Mouse (Mus musculus) heart, embryonic 10.5 days (tissue): Measurements from ENCODE around the gene Heatr9. TPM values are rescaled to one million over a fixed set of nuclear protein-coding genes. Genes with fewer than 3 reads are reported as not detected.

ENCODE experiments used
- DNase-seq: peaks from one replicate; pipeline ENCODE4 v3.0.0-alpha.2; 2017; ENCODE audit warnings: low spot score
- H3K27ac ChIP-seq: fragments of 300-500 bp; sonication (generic); 2 replicates; pipeline ENCODE4 v1.5.1; 2016; ENCODE audit warnings: mild to moderate bottlenecking
- H3K27me3 ChIP-seq: fragments of 300-500 bp; sonication (generic); 2 replicates; pipeline ENCODE4 v1.6.1; 2016; ENCODE audit warnings: mild to moderate bottlenecking; ENCODE audit not compliant: poor library complexity, insufficient read depth, severe bottlenecking
- H3K36me3 ChIP-seq: fragments of 300-500 bp; sonication (generic); 2 replicates; pipeline ENCODE4 v1.6.1; 2016; ENCODE audit warnings: mild to moderate bottlenecking, moderate library complexity
- H3K4me1 ChIP-seq: fragments of 300-500 bp; sonication (generic); 2 replicates; pipeline ENCODE4 v1.6.1; 2016; ENCODE audit warnings: mild to moderate bottlenecking
- H3K4me3 ChIP-seq: fragments of 300-500 bp; sonication (generic); 2 replicates; pipeline ENCODE4 v1.5.1; 2016; ENCODE audit warnings: mild to moderate bottlenecking, moderate library complexity
- H3K9me3 ChIP-seq: fragments of 300-500 bp; sonication (generic); 2 replicates; pipeline ENCODE4 v1.6.1; 2016; ENCODE audit warnings: mild to moderate bottlenecking, moderate library complexity
- WGBS: fragments of 180-500 bp; shearing (Covaris S2); methylation state at CpG from one replicate; pipeline ENCODE4 v1.1.7; 2016; 5-methylcytosine and 5-hydroxymethylcytosine counted together
- polyA plus RNA-seq: library from polyadenylated mRNA; unstranded; fragments of >200 nt; fragmentation: Nextera tagmentation; extraction: Ambion mirVana; gene quantifications from 2 replicates; pipeline ENCODE4 v1.2.1, GENCODE M21; 2016

Gene Heatr9
- polyA plus RNA-seq, 1 experiment from 2014 or later: not detected

- H3K9me3 ChIP-seq: no peaks in the 10 kb centered on the region
- H3K4me1 ChIP-seq: 0 out of 2 replicates have a peak, but pooled peaks cover 4% of the 10 kb centered on the region
- H3K27me3 ChIP-seq: no peaks in the 10 kb centered on the region
- no peaks in the 10 kb centered on the region for H3K36me3 ChIP-seq
- no peak for DNase-seq
- H3K27ac ChIP-seq: no peak overlapping the region
- no peak overlapping the region for H3K4me3 ChIP-seq
Measured at GRCm38 (mm10) chr11:83517153-83517552, 4.8 kb downstream of the Heatr9 start.

GRCm38 (mm10) chr11:83509521-83509920 lies 12.5 kb downstream of the Heatr9 start:
- H3K36me3 ChIP-seq: peaks cover 39% of the 10 kb centered on the region
- H3K4me3 ChIP-seq: no peak overlapping the region
- no peak overlapping the region for H3K27ac ChIP-seq
- H3K27me3 ChIP-seq: no peaks in the 10 kb centered on the region
- H3K4me1 ChIP-seq: no peaks in the 10 kb centered on the region
- no peaks in the 10 kb centered on the region for H3K9me3 ChIP-seq
- DNase-seq: no peak

- Histone ChIP-seq H3K4me3 (no peak overlapping the region), H3K4me1 (no peaks in the 10 kb centered on the region), H3K27ac (no peak overlapping the region), H3K27me3 (no peaks in the 10 kb centered on the region), H3K9me3 (no peaks in the 10 kb centered on the region), H3K36me3 (peaks cover 82% of the 10 kb centered on the region)
- WGBS: 92% methylated on average over 5 of the region's 5 CpGs
- DNase-seq: no peak
Measured at GRCm38 (mm10) chr11:83504308-83504707, 17.7 kb downstream of the Heatr9 start.

DNA sequence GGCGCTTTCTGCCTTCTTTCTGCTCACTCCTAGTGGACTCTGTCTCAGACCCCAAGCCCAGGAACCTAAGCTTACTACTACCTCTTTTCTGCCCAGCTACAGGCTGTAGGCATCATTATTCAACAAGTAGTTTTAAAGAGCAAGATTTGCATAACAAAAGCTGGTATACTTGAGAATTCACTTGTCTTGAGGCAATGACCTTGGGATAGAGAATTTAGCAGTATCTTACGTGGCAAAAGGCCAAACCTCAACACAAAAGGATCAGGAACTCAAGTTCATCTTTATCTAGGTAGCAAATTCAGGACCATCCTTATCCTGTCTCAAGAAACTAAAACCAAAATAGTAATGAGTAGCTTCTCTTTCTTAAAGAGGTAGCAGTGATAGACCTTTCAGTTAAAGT lies 26.4 kb downstream of the Heatr9 start:
- Histone ChIP-seq H3K9me3 (no peaks in the 10 kb centered on the region), H3K4me1 (no peaks in the 10 kb centered on the region), H3K27ac (no peak overlapping the region), H3K27me3 (no peaks in the 10 kb centered on the region), H3K4me3 (no peak overlapping the region), H3K36me3 (peaks cover 55% of the 10 kb centered on the region)
- WGBS: 88% methylated on average over 2 of the region's 2 CpGs
- DNase-seq: no peak

- H3K36me3 ChIP-seq: peaks cover 67% of the 10 kb centered on the region
- H3K27ac ChIP-seq: no peak overlapping the region
- H3K9me3 ChIP-seq: no peaks in the 10 kb centered on the region
- no peaks in the 10 kb centered on the region for H3K4me1 ChIP-seq
- WGBS: 90% methylated on average over 4 of the region's 4 CpGs
- H3K4me3 ChIP-seq: no peak overlapping the region
- H3K27me3 ChIP-seq: no peaks in the 10 kb centered on the region
- no peak for DNase-seq
Measured at GRCm38 (mm10) chr11:83491488-83491887, 30.5 kb downstream of the Heatr9 start.

DNA sequence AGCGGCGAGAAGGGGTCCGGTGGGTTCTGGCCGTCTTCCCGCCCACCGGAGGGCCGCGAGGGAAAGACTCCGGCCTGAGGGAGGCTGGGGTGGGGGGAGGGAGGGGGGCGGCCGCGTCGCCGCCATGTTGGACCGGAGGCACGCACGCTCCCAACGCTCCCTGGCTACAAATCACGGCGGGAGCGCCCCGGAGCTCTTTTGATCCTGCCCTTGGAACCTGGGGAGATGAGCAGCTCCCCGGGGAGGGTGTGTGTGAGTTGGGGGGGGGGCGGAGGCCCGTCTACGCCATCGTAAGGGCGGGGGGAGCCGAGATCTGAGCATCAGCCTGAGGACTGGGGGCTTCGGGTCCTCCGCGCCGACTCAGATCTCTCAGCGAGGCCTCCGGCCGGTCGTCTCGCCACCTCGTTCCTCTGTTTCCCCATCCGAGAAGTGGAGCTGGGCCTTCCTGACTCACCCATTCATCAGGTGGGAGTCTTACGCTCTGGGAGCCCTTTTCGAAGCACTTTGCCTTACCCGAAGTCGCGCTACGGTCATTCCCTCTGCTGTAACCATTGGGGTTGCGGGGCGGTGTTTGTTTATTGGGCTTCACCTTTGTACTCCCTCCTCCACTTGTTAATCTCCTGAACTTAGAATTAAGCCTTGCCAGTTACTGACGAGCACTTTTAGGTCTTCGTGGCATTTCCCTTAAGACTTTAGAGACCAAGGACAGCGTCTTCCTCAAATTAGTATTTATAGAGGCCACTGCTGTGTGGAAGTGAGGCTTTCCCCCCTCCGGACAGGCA lies 48.5 kb downstream of the Heatr9 start:
- H3K4me3 ChIP-seq: peak overlapping the region; percentile 80
- no peaks in the 10 kb centered on the region for H3K9me3 ChIP-seq
- H3K27me3 ChIP-seq: 0 out of 2 replicates have a peak, but pooled peaks cover 6% of the 10 kb centered on the region
- no peak for DNase-seq
- under 1% methylated on average over 51 of the region's 52 CpGs for WGBS
- H3K36me3 ChIP-seq: peaks cover 18% of the 10 kb centered on the region
- peaks cover 18% of the 10 kb centered on the region for H3K4me1 ChIP-seq
- H3K27ac ChIP-seq: peak overlapping the region; percentile 99

DNA sequence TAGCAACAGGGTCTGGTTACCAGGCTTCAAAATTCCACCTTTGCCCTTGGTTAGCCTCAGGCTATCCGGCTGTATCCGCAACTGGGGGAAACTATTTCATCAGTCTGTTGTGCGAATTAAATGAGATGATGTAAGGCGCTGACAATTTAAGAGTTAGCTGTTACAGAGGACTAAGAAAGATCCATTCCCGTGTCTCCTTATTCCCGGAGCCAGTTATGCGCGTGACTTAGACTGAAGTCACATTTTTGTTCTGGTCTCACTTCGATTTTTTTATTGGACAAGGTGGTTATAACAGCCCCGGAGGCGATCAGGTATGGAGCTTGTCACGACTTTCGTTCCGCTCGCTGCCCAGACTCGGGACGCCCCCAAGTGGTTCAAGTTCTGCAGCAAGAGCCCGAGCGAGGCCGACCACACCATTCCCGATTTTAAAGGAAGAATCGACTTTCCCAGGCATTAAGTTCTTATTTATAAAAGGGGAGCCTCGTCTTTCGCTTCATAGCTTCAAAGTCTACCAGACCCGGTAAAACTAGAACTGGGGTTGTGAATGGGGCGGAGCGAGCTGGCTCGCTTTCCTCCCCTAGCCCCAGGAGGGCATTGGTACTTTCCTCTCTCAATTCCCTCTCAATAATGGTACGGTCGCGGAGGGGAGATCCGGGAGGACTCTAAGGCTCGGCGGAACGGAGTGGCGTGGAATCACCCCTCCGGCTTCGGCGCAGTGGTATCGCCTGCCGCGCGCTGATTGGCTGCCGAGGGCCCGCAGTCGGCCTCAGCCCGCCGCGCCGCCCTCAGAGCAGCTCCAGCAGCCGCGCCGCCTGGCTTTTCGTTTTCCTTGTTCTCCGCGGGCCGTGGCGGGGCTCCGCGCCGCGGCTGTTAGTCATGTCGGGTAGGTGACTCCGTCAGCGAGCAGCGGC lies 49.4 kb downstream of the Heatr9 start, which contains the start of gene Taf15:
TSS of gene Taf15 (plus strand) at position 763 of the 911 bp plus-strand sequence.
- WGBS: under 1% methylated on average over 66 of the region's 66 CpGs
- peak within 1 kb of the TSS; percentile 80 for H3K4me3 ChIP-seq
- H3K9me3 ChIP-seq: no peaks in the 10 kb centered on the region
- peaks cover 19% of the 10 kb centered on the region for H3K4me1 ChIP-seq
- H3K27me3 ChIP-seq: 0 out of 2 replicates have a peak, but pooled peaks cover 6% of the 10 kb centered on the region
- H3K27ac ChIP-seq: peak within 1 kb of the TSS; percentile 99
- peak; percentile 97 for DNase-seq
- peaks cover 12% of the 10 kb centered on the region for H3K36me3 ChIP-seq

GRCm38 (mm10) chr11:83471766-83472165 lies 50.2 kb downstream of the Heatr9 start:
- Histone ChIP-seq H3K36me3 (peaks cover 6% of the 10 kb centered on the region; the same call in 1 of the 2 replicates), H3K9me3 (no peaks in the 10 kb centered on the region), H3K4me3 (peak overlapping the region; percentile 80; the same call in 1 of the 2 replicates), H3K4me1 (peaks cover 27% of the 10 kb centered on the region), H3K27me3 (0 out of 2 replicates have a peak, but pooled peaks cover 6% of the 10 kb centered on the region), H3K27ac (no peak overlapping the region; the same call in 1 of the 2 replicates)
- WGBS: 84% methylated on average over 2 of the region's 2 CpGs
- DNase-seq: no peak

DNA sequence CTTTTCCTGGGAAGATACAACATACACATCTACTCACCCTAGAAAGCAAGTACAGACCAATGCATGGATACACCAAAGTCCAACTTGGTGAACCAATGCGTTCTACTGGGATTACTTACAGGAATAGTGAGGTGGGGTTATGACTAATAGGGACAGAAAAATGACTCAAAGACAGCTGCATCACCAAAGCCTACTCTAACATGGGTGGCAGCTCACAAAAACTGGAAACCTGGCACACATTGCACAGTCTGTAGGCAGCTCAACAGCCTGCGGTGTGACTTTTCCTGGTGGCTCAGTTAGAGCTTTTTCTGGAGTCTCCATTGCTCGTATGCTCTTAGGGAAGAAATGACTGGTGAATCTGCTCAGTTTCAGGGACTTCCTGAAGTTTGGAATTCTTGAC lies 53.2 kb downstream of the Heatr9 start:
- 89% methylated on average over 3 of the region's 3 CpGs for WGBS
- no peak for DNase-seq

GRCm38 (mm10) chr11:83467120-83467652 lies 54.8 kb downstream of the Heatr9 start:
- peaks cover 39% of the 10 kb centered on the region for H3K4me1 ChIP-seq
- no peaks in the 10 kb centered on the region for H3K9me3 ChIP-seq
- H3K36me3 ChIP-seq: no peaks in the 10 kb centered on the region
- peaks cover 42% of the 10 kb centered on the region for H3K27me3 ChIP-seq
- H3K27ac ChIP-seq: peak overlapping the region; percentile 48; the same call in 1 of the 2 replicates
- 0 out of 2 replicates have a peak overlapping the region, but pooled peaks have one; percentile 4 for H3K4me3 ChIP-seq
- 32% methylated on average over 11 of the region's 11 CpGs for WGBS
- DNase-seq: peak; percentile 91

More for the DNA sequence above, 53.2 kb downstream of the Heatr9 start:
- Histone ChIP-seq H3K4me3 (no peak overlapping the region), H3K27ac (no peak overlapping the region), H3K27me3 (peaks cover 26% of the 10 kb centered on the region), H3K36me3 (no peaks in the 10 kb centered on the region), H3K4me1 (peaks cover 29% of the 10 kb centered on the region), H3K9me3 (no peaks in the 10 kb centered on the region)

- H3K4me1 ChIP-seq: peaks cover 34% of the 10 kb centered on the region
- H3K27me3 ChIP-seq: peaks cover 53% of the 10 kb centered on the region
- 29% methylated on average over 2 of the region's 2 CpGs for WGBS
- no peaks in the 10 kb centered on the region for H3K36me3 ChIP-seq
- no peak for DNase-seq
- no peaks in the 10 kb centered on the region for H3K9me3 ChIP-seq
- H3K4me3 ChIP-seq: no peak overlapping the region
- H3K27ac ChIP-seq: no peak overlapping the region
Measured at GRCm38 (mm10) chr11:83465976-83466375, 56.0 kb downstream of the Heatr9 start.

- Histone ChIP-seq H3K36me3 (no peaks in the 10 kb centered on the region), H3K27me3 (peaks cover 64% of the 10 kb centered on the region), H3K4me3 (peak within 1 kb of the TSS; percentile 75), H3K4me1 (peaks cover 41% of the 10 kb centered on the region), H3K9me3 (no peaks in the 10 kb centered on the region), H3K27ac (peak within 1 kb of the TSS; percentile 80)
- no peak for DNase-seq
- WGBS: under 1% methylated on average over 41 of the region's 42 CpGs
Measured at GRCm38 (mm10) chr11:83462711-83463244, 59.2 kb downstream of the Heatr9 start, which contains the start of gene Mmp28. Mmp28 (minus strand) TSS chr11:83463071.
